Mouse (Mus musculus): Measurements from ENCODE around the gene Dpy19l1.

DNA sequence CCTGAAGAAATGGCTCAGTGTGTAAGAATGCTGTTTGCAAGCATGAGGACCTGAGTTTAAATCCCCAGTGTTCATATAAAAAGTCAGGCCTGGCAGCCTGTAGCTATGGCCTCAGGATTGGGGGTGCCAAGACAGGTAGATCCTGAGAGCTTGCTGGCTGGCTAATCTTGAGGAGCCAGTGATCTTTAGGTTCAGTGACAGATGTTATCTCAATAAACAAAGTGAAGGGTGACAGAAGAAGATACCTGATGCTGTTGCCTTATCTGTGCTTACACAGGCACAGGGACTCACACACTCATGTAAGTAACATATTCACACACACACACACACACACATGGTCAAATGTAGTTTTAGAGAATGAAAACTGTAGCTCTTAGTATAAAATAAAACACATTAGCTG is 115.7 kb downstream of the Dpy19l1 start:
- TF ChIP-seq CTCF (IDR thresholded peaks at IDR 0.05; ENCODE audit: insufficient read depth, low read length) (no peak), POLR2A (IDR thresholded peaks at IDR 0.05; ENCODE audit: borderline replicate concordance, extremely low read depth, low read depth, low read length) (no peak)
